Mouse (Mus musculus) olfactory bulb, adult 2 months (tissue): Measurements from ENCODE around the gene Cdc6.

Experiments
- CTCF ChIP-seq: fragments of 200-500 bp; IDR thresholded peaks from 2 replicates; pipeline ENCODE4 v1.5.1; 2012; ENCODE audit warnings: low read depth, mild to moderate bottlenecking, low read length, moderate library complexity; ENCODE audit not compliant: insufficient read depth
- POLR2A ChIP-seq: fragments of 200-500 bp; IDR thresholded peaks from 2 replicates; pipeline ENCODE4 v1.6.1; 2012; ENCODE audit warnings: mild to moderate bottlenecking, low read depth, low read length, moderate library complexity; ENCODE audit not compliant: insufficient read depth

DNA sequence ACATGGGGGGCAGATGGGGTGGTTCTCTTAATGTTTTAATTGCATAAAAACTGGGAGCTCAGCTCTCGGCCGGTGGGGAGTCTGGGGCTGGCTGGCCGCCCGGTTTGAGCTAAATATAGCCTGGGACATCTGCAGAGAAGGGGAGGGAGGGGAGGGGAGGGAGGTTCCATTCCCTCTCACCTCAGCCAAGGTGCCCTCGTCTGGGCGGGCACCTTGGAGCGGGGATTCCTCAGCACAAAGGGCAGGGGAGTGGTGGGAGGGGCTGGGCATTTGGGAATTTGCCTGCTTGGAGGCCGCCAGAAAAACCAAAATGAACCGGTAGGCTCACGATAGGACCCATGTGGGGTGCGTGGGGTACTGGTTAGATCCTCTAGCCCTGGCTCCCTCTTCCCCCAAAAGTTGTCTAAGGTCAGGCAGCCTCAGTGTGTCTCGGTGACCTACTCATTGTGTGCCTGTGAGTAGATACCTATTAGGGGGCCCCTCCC, 33.8 kb downstream of the Cdc6 start:
- no peak for TF ChIP-seq CTCF
- no peak for TF ChIP-seq POLR2A
